Mouse (Mus musculus) forebrain, embryonic 15.5 days (tissue): ENCODE data around the gene Tmem267. TPM values are rescaled to one million over a fixed set of nuclear protein-coding genes. Genes with fewer than 3 reads are reported as not detected.
"Not testable (repeated sequence)": the region's sequence is repeated elsewhere in the genome, so short reads cannot be mapped to it uniquely, and the experiment has no call there.

Source experiments
- ATAC-seq: fragments of 200-750 bp; cut with Nextera tagmentation; replicated peaks from 2 replicates; pipeline ENCODE4 v1.8.0; 2017; ENCODE audit warnings: mild to moderate bottlenecking, moderate TSS enrichment, moderate library complexity
- H3K27ac ChIP-seq: fragments of 300-500 bp; sonication (generic); replicated peaks from 2 replicates; pipeline ENCODE4 v1.5.1; 2015; ENCODE audit warnings: mild to moderate bottlenecking, inconsistent platforms
- H3K27me3 ChIP-seq: fragments of 300-500 bp; sonication (generic); 2 replicates; pipeline ENCODE4 v1.6.1; 2015; ENCODE audit warnings: inconsistent platforms
- H3K36me3 ChIP-seq: fragments of 300-500 bp; sonication (generic); 2 replicates; pipeline ENCODE4 v1.6.1; 2015; ENCODE audit warnings: mild to moderate bottlenecking, inconsistent platforms
- H3K4me1 ChIP-seq: fragments of 300-500 bp; sonication (generic); 2 replicates; pipeline ENCODE4 v1.6.1; 2015; ENCODE audit warnings: inconsistent platforms
- H3K4me2 ChIP-seq: fragments of 300-500 bp; sonication (generic); replicated peaks from 2 replicates; pipeline ENCODE4 v1.6.1; 2015; ENCODE audit warnings: mild to moderate bottlenecking, inconsistent platforms
- H3K4me3 ChIP-seq: fragments of 300-500 bp; sonication (generic); 2 replicates; pipeline ENCODE4 v1.5.1; 2015; ENCODE audit warnings: mild to moderate bottlenecking, inconsistent platforms
- H3K9ac ChIP-seq: fragments of 300-500 bp; sonication (generic); replicated peaks from 2 replicates; pipeline ENCODE4 v1.6.1; 2015; ENCODE audit warnings: mild to moderate bottlenecking, inconsistent platforms
- H3K9me3 ChIP-seq: fragments of 300-500 bp; sonication (generic); 2 replicates; pipeline ENCODE4 v1.6.1; 2016; ENCODE audit warnings: inconsistent platforms
- WGBS: fragments of 180-500 bp; shearing (Covaris S2); methylation state at CpG from one replicate; pipeline ENCODE4 v1.1.7; 2015; ENCODE audit warnings: mixed read lengths; 5-methylcytosine and 5-hydroxymethylcytosine counted together
- polyA plus RNA-seq: library from polyadenylated mRNA; unstranded; fragments of >200 nt; fragmentation: Nextera tagmentation; extraction: Ambion mirVana; gene quantifications from 2 replicates; pipeline ENCODE4 v1.2.1, GENCODE M21; 2015

The Tmem267 gene
- polyA plus RNA-seq, 1 experiment from 2014 or later = 3.6 TPM

DNA sequence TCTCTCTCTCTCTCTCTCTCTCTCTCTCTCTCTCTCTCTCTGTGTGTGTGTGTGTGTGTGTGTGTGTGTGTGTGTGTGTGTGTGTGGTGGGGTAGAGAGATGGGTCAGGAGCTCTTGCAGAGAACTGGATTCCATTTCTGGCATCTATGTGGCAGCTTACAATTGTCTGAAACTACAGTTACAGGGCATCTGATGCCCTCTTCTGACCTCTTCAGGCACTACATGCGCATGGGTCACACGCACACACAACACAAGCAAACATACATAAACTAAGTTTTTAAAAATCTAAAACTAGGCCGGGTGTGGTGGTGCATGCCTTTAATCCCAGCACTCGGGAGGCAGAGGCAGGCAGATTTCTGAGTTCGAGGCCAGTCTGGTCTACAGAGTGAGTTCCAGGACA is 138.1 kb downstream of the Tmem267 start:
- H3K27me3 ChIP-seq, H3K9ac ChIP-seq, ATAC-seq, H3K9me3 ChIP-seq, H3K27ac ChIP-seq, H3K4me2 ChIP-seq, H3K36me3 ChIP-seq, H3K4me1 ChIP-seq, H3K4me3 ChIP-seq: not testable (repeated sequence)
- WGBS = 79% methylated on average over 5 of the region's 5 CpGs

GRCm38 (mm10) chr13:119631482-119632155 is 143.8 kb downstream of the Tmem267 start:
- H3K4me1 ChIP-seq = no peaks in the 10 kb centered on the region
- no peaks in the 10 kb centered on the region for H3K27me3 ChIP-seq
- H3K9me3 ChIP-seq = no peaks in the 10 kb centered on the region
- no peak overlapping the region for H3K27ac ChIP-seq
- ATAC-seq = peak; percentile 96
- WGBS = 14% methylated on average over 28 of the region's 33 CpGs
- H3K4me2 ChIP-seq = peak overlapping the region; percentile 59
- peak overlapping the region; percentile 50 for H3K4me3 ChIP-seq
- H3K36me3 ChIP-seq = no peaks in the 10 kb centered on the region
- H3K9ac ChIP-seq = peak overlapping the region; percentile 47

DNA sequence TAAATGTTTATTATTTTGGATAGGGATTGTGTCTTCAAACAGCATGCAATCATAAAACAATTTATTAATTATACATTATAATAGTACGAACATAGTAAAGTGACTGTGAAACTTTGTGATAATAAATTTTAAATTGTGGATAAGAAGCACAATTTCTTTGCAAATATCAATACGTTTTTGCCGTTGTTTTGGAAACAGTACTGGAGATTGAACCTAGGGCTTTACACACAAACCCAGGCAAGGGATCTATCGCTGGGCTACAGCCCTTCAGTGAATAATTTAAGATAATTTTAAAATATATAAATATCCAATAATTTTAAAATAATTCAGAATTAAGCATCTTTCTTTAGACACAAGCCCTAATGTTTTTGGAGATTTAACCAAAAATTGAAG is 144.3 kb downstream of the Tmem267 start:
- no peaks in the 10 kb centered on the region for H3K4me1 ChIP-seq
- H3K27ac ChIP-seq = no peak overlapping the region
- 83% methylated on average over 4 of the region's 4 CpGs for WGBS
- H3K9ac ChIP-seq = no peak overlapping the region
- no peaks in the 10 kb centered on the region for H3K9me3 ChIP-seq
- H3K36me3 ChIP-seq = no peaks in the 10 kb centered on the region
- H3K4me3 ChIP-seq = peak overlapping the region; percentile 50
- peak; percentile 36 for ATAC-seq
- H3K27me3 ChIP-seq = no peaks in the 10 kb centered on the region
- H3K4me2 ChIP-seq = peak overlapping the region; percentile 59

DNA sequence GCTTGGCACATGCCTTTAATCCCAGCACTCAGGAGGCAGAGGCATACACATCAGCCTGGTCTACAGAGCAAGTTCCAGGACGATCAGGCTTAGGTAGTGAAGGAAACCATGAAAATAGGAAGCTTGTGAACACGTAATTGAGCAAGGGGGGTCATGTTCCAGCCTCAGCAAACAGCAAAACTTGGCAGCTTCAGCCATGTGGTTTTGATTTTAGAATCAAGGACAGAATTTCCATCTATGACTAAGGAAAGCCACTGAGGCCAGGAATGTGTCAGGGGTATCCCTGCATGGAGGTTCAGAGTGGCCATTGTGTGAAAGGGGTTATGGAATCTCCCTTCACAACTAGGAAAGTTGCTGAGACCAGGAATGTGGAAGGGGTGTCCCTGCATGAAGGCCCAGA is 147.7 kb downstream of the Tmem267 start:
- H3K27me3 ChIP-seq = no peaks in the 10 kb centered on the region

GRCm38 (mm10) chr13:119637837-119638236 is 150.0 kb downstream of the Tmem267 start:
- no peaks in the 10 kb centered on the region for H3K9me3 ChIP-seq
- no peak overlapping the region for H3K4me2 ChIP-seq
- no peak overlapping the region for H3K27ac ChIP-seq
- H3K9ac ChIP-seq = no peak overlapping the region
- ATAC-seq = no peak
- H3K4me3 ChIP-seq = no peak overlapping the region
- H3K4me1 ChIP-seq = no peaks in the 10 kb centered on the region
- WGBS = 71% methylated on average over 4 of the region's 4 CpGs
- H3K36me3 ChIP-seq = no peaks in the 10 kb centered on the region
- no peaks in the 10 kb centered on the region for H3K27me3 ChIP-seq

More for the DNA sequence above, 147.7 kb downstream of the Tmem267 start:
- Histone ChIP-seq H3K4me1 (no peaks in the 10 kb centered on the region), H3K4me2 (no peak overlapping the region), H3K36me3 (no peaks in the 10 kb centered on the region), H3K4me3 (no peak overlapping the region), H3K9ac (no peak overlapping the region), H3K27ac (no peak overlapping the region), H3K9me3 (no peaks in the 10 kb centered on the region)
- 66% methylated on average over 2 of the region's 2 CpGs for WGBS
- no peak for ATAC-seq

DNA sequence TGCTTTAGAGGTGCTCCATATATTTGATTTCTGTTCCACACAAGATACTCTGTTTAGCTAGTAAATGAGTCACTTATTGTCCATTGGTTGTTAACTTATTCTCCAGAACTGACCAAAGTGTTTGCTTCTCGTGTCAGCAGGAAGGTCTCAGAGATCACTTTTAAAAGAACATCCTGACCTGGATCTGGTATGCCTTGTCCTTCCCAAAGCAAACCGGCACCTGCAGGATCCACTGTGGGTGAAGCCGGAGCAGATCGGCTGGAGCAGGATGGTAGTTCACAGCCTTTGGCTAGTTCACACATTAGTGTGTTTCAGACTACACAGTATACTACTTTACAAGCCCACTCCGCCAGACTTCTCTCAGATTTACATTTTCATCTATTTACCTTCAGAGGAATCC is 150.6 kb downstream of the Tmem267 start:
- Histone ChIP-seq H3K4me1 (no peaks in the 10 kb centered on the region), H3K9ac (no peak overlapping the region), H3K4me3 (no peak overlapping the region), H3K36me3 (no peaks in the 10 kb centered on the region), H3K27me3 (no peaks in the 10 kb centered on the region), H3K27ac (no peak overlapping the region), H3K4me2 (no peak overlapping the region), H3K9me3 (no peaks in the 10 kb centered on the region)
- WGBS = 91% methylated on average over 5 of the region's 5 CpGs
- ATAC-seq = no peak

GRCm38 (mm10) chr13:119639302-119639701 is 151.5 kb downstream of the Tmem267 start:
- no peak overlapping the region for H3K27ac ChIP-seq
- no peak overlapping the region for H3K4me2 ChIP-seq
- no peaks in the 10 kb centered on the region for H3K36me3 ChIP-seq
- no peaks in the 10 kb centered on the region for H3K27me3 ChIP-seq
- H3K9ac ChIP-seq = no peak overlapping the region
- no peaks in the 10 kb centered on the region for H3K9me3 ChIP-seq
- WGBS = 75% methylated on average over 5 of the region's 5 CpGs
- H3K4me1 ChIP-seq = no peaks in the 10 kb centered on the region
- no peak overlapping the region for H3K4me3 ChIP-seq
- ATAC-seq = no peak

GRCm38 (mm10) chr13:119640504-119640903 is 152.7 kb downstream of the Tmem267 start:
- H3K4me3 ChIP-seq = no peak overlapping the region
- H3K27me3 ChIP-seq = no peaks in the 10 kb centered on the region
- no peaks in the 10 kb centered on the region for H3K36me3 ChIP-seq
- 36% methylated on average over 4 of the region's 4 CpGs for WGBS
- no peak overlapping the region for H3K27ac ChIP-seq
- ATAC-seq = peak; percentile 43; the same call in 1 of the 2 replicates
- H3K9me3 ChIP-seq = no peaks in the 10 kb centered on the region
- no peak overlapping the region for H3K9ac ChIP-seq
- no peaks in the 10 kb centered on the region for H3K4me1 ChIP-seq
- H3K4me2 ChIP-seq = no peak overlapping the region

DNA sequence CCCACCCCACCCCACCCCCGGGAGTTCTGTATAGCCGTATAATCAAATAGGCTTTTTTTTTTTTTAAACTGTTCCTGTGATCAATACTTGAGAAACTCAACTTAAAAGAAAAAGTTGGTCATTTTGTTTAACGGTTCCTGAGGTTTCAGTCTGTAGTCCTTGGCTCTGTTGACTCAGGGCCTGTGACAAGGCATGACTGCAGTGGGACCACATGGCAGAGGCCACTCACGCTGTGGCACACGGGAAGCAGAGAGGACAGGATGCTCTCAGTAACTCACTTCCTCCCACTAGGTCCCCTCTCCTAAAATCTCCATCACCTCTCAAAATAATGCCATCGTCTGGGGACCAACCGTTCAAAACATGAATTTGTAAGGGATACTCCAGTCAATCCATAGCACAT is 153.3 kb downstream of the Tmem267 start:
- Histone ChIP-seq H3K9me3 (no peaks in the 10 kb centered on the region), H3K36me3 (no peaks in the 10 kb centered on the region), H3K4me2 (no peak overlapping the region), H3K4me1 (no peaks in the 10 kb centered on the region), H3K9ac (no peak overlapping the region), H3K4me3 (no peak overlapping the region), H3K27me3 (no peaks in the 10 kb centered on the region), H3K27ac (no peak overlapping the region)
- no peak for ATAC-seq
- 87% methylated on average over 7 of the region's 7 CpGs for WGBS

DNA sequence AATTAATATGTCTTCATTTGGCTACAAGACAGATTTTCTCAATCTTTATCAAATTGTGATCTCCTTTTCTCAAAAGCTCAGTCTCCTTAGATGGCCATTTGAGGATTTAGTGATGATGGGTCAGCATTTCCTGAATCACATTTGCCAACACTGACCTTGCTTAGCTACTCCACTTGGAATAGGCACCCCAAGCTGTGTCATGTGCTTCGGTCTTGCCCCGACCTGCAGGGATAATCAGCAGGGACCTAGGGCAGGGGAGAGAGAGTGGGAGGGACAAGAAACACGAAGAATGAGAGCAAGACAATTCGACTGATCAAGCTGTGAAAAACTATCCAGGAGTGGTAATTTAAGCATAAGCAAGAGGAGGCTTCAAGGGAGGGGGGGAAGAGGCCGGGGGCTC is 156.9 kb downstream of the Tmem267 start:
- no peaks in the 10 kb centered on the region for H3K9me3 ChIP-seq
- H3K9ac ChIP-seq = no peak overlapping the region
- no peaks in the 10 kb centered on the region for H3K27me3 ChIP-seq
- H3K4me2 ChIP-seq = no peak overlapping the region
- no peak overlapping the region for H3K27ac ChIP-seq
- H3K4me3 ChIP-seq = no peak overlapping the region
- no peaks in the 10 kb centered on the region for H3K36me3 ChIP-seq
- no peaks in the 10 kb centered on the region for H3K4me1 ChIP-seq
- no peak for ATAC-seq
- WGBS = 71% methylated on average over 5 of the region's 5 CpGs

- no peak for ATAC-seq
- no peak overlapping the region for H3K4me3 ChIP-seq
- no peaks in the 10 kb centered on the region for H3K9me3 ChIP-seq
- WGBS = 91% methylated on average over 1 of the region's 1 CpGs
- no peak overlapping the region for H3K27ac ChIP-seq
- H3K36me3 ChIP-seq = no peaks in the 10 kb centered on the region
- no peaks in the 10 kb centered on the region for H3K4me1 ChIP-seq
- no peak overlapping the region for H3K9ac ChIP-seq
- no peak overlapping the region for H3K4me2 ChIP-seq
- H3K27me3 ChIP-seq = no peaks in the 10 kb centered on the region
These were observed 158.7 kb downstream of the Tmem267 start for GRCm38 (mm10) chr13:119646511-119646910.

- ATAC-seq = peak; percentile 57; the same call in 1 of the 2 replicates
- Histone ChIP-seq H3K36me3 (no peaks in the 10 kb centered on the region), H3K27ac (peak overlapping the region; percentile 39; the same call in 1 of the 2 replicates), H3K9ac (no peak overlapping the region), H3K4me3 (no peak overlapping the region), H3K27me3 (no peaks in the 10 kb centered on the region), H3K9me3 (no peaks in the 10 kb centered on the region), H3K4me1 (no peaks in the 10 kb centered on the region), H3K4me2 (0 out of 2 replicates have a peak overlapping the region, but pooled peaks have one; percentile 11)
- 49% methylated on average over 15 of the region's 15 CpGs for WGBS
These were observed 161.3 kb downstream of the Tmem267 start for GRCm38 (mm10) chr13:119648891-119649698.
